Mouse (Mus musculus) hindbrain, embryonic 16.5 days (tissue): ENCODE measurements around the gene Wfdc21. TPM values are rescaled to one million over a fixed set of nuclear protein-coding genes. Genes with fewer than 3 reads are reported as not detected.

Experiments used
- ATAC-seq: fragments of 200-750 bp; cut with Nextera tagmentation; 2 replicates; pipeline ENCODE4 v1.8.0; 2017; ENCODE audit warnings: moderate TSS enrichment, moderate library complexity
- H3K27ac ChIP-seq: fragments of 300-500 bp; sonication (generic); 2 replicates; pipeline ENCODE4 v1.5.1; 2014; ENCODE audit warnings: low read depth, mild to moderate bottlenecking, control low read depth, low read length, moderate library complexity
- H3K27me3 ChIP-seq: fragments of 300-500 bp; sonication (generic); replicated peaks from 2 replicates; pipeline ENCODE4 v1.6.1; 2014; ENCODE audit warnings: low read length; ENCODE audit not compliant: control insufficient read depth, insufficient read depth
- H3K36me3 ChIP-seq: fragments of 300-500 bp; sonication (generic); 2 replicates; pipeline ENCODE4 v1.6.1; 2014; ENCODE audit warnings: mild to moderate bottlenecking, low read length, moderate library complexity, mixed read lengths; ENCODE audit not compliant: control insufficient read depth, insufficient read depth
- H3K4me1 ChIP-seq: fragments of 300-500 bp; sonication (generic); 2 replicates; pipeline ENCODE4 v1.6.1; 2014; ENCODE audit warnings: low read depth, low read length; ENCODE audit not compliant: control insufficient read depth, insufficient read depth
- H3K4me2 ChIP-seq: fragments of 300-500 bp; sonication (generic); 2 replicates; pipeline ENCODE4 v1.6.1; 2014; ENCODE audit warnings: mild to moderate bottlenecking, low read length, control low read depth, moderate library complexity
- H3K4me3 ChIP-seq: fragments of 300-500 bp; sonication (generic); 2 replicates; pipeline ENCODE4 v1.5.1; 2014; ENCODE audit warnings: mild to moderate bottlenecking, low read length, control low read depth, moderate library complexity
- H3K9ac ChIP-seq: fragments of 300-500 bp; sonication (generic); 2 replicates; pipeline ENCODE4 v1.6.1; 2014; ENCODE audit warnings: low read depth, mild to moderate bottlenecking, control low read depth, low read length, moderate library complexity
- H3K9me3 ChIP-seq: fragments of 300-500 bp; sonication (generic); 2 replicates; pipeline ENCODE4 v1.6.1; 2014; ENCODE audit warnings: mild to moderate bottlenecking, low read length, moderate library complexity; ENCODE audit not compliant: control insufficient read depth
- WGBS: fragments of 180-500 bp; shearing (Covaris S2); extraction: QIAGEN DNeasy Blood & Tissue Kit; methylation state at CpG from one replicate; pipeline ENCODE4 v1.1.7; 2014; 5-methylcytosine and 5-hydroxymethylcytosine counted together
- polyA plus RNA-seq: library from polyadenylated mRNA; unstranded; fragments of >200 nt; fragmentation: Nextera tagmentation; extraction: Ambion mirVana; gene quantifications from 2 replicates; pipeline ENCODE4 v1.2.1, GENCODE M21; 2015

Wfdc21 gene
- polyA plus RNA-seq, result 0.42 TPM in 1 of 2 replicates, not detected in the other

DNA sequence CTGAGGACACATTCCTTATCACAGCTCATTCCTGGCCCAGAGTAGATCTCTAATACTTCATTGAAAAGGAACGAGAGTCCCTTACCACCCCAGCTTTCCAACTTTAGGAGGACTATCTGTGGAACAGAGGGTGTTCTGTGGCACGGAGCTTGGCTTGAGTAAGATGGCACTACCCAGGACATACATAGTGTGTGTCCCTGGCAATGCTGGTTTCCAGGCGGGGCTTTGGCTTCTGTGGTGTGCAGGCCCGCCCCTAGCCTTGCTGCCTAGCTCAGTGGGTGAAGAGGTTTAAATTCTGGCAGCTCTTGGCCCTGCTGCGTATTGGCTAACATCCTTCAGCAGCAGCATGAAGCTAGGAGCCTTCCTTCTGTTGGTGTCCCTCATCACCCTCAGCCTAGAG, at the start of gene Wfdc21:
Gene Wfdc21, plus strand, starts transcription at position 260 of the 400 bp plus-strand sequence.
- no peak within 1 kb of the TSS for H3K4me3 ChIP-seq
- ATAC-seq, result no peak
- H3K9ac ChIP-seq, result no peak within 1 kb of the TSS
- no peaks in the 10 kb centered on the region for H3K36me3 ChIP-seq
- H3K27me3 ChIP-seq, result peaks cover 10% of the 10 kb centered on the region
- no peak within 1 kb of the TSS for H3K4me2 ChIP-seq
- H3K9me3 ChIP-seq, result no peaks in the 10 kb centered on the region
- H3K4me1 ChIP-seq, result no peaks in the 10 kb centered on the region
- no peak within 1 kb of the TSS for H3K27ac ChIP-seq
- 79% methylated on average over 5 of the region's 5 CpGs for WGBS

GRCm38 (mm10) chr11:83703705-83704104, 43.0 kb upstream of the Wfdc21 start, which contains the start of gene Wfdc17:
Wfdc17 (plus strand) TSS chr11:83703991.
- no peaks in the 10 kb centered on the region for H3K9me3 ChIP-seq
- WGBS, result 71% methylated on average over 1 of the region's 1 CpGs
- H3K36me3 ChIP-seq, result no peaks in the 10 kb centered on the region
- H3K4me1 ChIP-seq, result no peaks in the 10 kb centered on the region
- no peak within 1 kb of the TSS for H3K4me3 ChIP-seq
- no peaks in the 10 kb centered on the region for H3K27me3 ChIP-seq
- no peak within 1 kb of the TSS for H3K4me2 ChIP-seq
- H3K9ac ChIP-seq, result no peak within 1 kb of the TSS
- no peak within 1 kb of the TSS for H3K27ac ChIP-seq
- ATAC-seq, result no peak

- Histone ChIP-seq H3K4me3 (no peak within 1 kb of the TSS), H3K9me3 (no peaks in the 10 kb centered on the region), H3K4me2 (no peak within 1 kb of the TSS), H3K4me1 (no peaks in the 10 kb centered on the region), H3K36me3 (no peaks in the 10 kb centered on the region), H3K27ac (no peak within 1 kb of the TSS), H3K27me3 (no peaks in the 10 kb centered on the region), H3K9ac (no peak within 1 kb of the TSS)
- WGBS, result 86% methylated on average over 4 of the region's 4 CpGs
- ATAC-seq, result no peak
Observed at GRCm38 (mm10) chr11:83708715-83709114, 38.0 kb upstream of the Wfdc21 start, which contains the start of gene Wfdc18. Wfdc18 (plus strand) TSS chr11:83709015.

DNA sequence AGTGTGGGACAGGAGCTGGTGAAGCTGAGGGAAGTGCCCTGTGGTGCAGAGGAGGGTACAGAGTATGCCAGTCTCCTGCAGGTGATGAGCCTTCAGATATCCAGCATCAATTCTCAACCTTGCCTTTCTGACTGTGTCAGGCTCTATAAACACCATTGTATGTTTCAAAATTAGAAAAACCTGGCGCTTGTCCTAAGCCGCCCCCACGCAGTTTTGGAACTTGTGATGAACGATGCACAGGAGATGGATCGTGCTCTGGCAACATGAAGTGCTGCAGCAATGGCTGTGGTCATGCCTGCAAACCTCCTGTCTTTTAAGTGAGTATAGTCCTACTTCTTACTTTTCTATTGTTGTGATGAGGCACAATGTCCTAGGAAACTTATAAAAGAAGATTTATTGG, 37.1 kb upstream of the Wfdc21 start:
- no peaks in the 10 kb centered on the region for H3K9me3 ChIP-seq
- 95% methylated on average over 5 of the region's 5 CpGs for WGBS
- no peak overlapping the region for H3K9ac ChIP-seq
- H3K4me2 ChIP-seq, result no peak overlapping the region
- H3K4me3 ChIP-seq, result no peak overlapping the region
- H3K27me3 ChIP-seq, result no peaks in the 10 kb centered on the region
- H3K4me1 ChIP-seq, result no peaks in the 10 kb centered on the region
- H3K27ac ChIP-seq, result no peak overlapping the region
- no peak for ATAC-seq
- no peaks in the 10 kb centered on the region for H3K36me3 ChIP-seq

GRCm38 (mm10) chr11:83712671-83713070, 34.1 kb upstream of the Wfdc21 start:
- WGBS, result 95% methylated on average over 1 of the region's 1 CpGs
- H3K9me3 ChIP-seq, result no peaks in the 10 kb centered on the region
- H3K36me3 ChIP-seq, result no peaks in the 10 kb centered on the region
- H3K27me3 ChIP-seq, result no peaks in the 10 kb centered on the region
- no peak overlapping the region for H3K27ac ChIP-seq
- H3K4me1 ChIP-seq, result no peaks in the 10 kb centered on the region
- H3K4me2 ChIP-seq, result no peak overlapping the region
- no peak overlapping the region for H3K9ac ChIP-seq
- no peak for ATAC-seq
- H3K4me3 ChIP-seq, result no peak overlapping the region

DNA sequence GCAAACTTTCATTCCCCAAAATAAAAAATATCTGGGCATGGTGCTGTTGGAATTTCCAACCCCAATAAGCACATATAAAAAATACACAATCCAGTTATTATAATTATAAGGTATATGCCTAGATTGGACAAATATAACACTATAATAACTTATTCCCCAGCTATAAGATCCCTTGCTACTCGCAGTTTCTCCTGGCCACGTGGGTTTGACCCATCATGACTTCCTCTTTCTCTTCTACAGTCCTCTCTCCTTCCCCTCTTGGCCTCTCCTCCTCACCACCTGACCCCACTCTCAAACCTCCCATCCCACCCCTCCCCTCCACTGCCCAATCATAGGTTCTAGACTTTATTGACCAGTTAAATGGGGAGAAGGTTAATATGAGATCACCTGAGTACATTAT, 32.8 kb upstream of the Wfdc21 start:
- H3K9me3 ChIP-seq, result no peaks in the 10 kb centered on the region
- H3K4me2 ChIP-seq, result no peak overlapping the region
- H3K27ac ChIP-seq, result no peak overlapping the region
- H3K36me3 ChIP-seq, result no peaks in the 10 kb centered on the region
- no peak overlapping the region for H3K9ac ChIP-seq
- no peak overlapping the region for H3K4me3 ChIP-seq
- 85% methylated on average over 2 of the region's 2 CpGs for WGBS
- no peaks in the 10 kb centered on the region for H3K4me1 ChIP-seq
- ATAC-seq, result no peak
- H3K27me3 ChIP-seq, result no peaks in the 10 kb centered on the region

GRCm38 (mm10) chr11:83717042-83717665, 29.6 kb upstream of the Wfdc21 start:
- Histone ChIP-seq H3K9ac (no peak overlapping the region), H3K4me3 (no peak overlapping the region), H3K4me2 (no peak overlapping the region), H3K36me3 (no peaks in the 10 kb centered on the region), H3K4me1 (no peaks in the 10 kb centered on the region), H3K27ac (no peak overlapping the region), H3K27me3 (no peaks in the 10 kb centered on the region), H3K9me3 (no peaks in the 10 kb centered on the region)
- 93% methylated on average over 6 of the region's 6 CpGs for WGBS
- ATAC-seq, result no peak

- no peak overlapping the region for H3K9ac ChIP-seq
- H3K4me1 ChIP-seq, result no peaks in the 10 kb centered on the region
- no peak overlapping the region for H3K4me3 ChIP-seq
- no peaks in the 10 kb centered on the region for H3K36me3 ChIP-seq
- H3K27ac ChIP-seq, result no peak overlapping the region
- no peaks in the 10 kb centered on the region for H3K27me3 ChIP-seq
- ATAC-seq, result no peak
- H3K9me3 ChIP-seq, result no peaks in the 10 kb centered on the region
- no peak overlapping the region for H3K4me2 ChIP-seq
Observed at GRCm38 (mm10) chr11:83720766-83721165, 26.0 kb upstream of the Wfdc21 start.

DNA sequence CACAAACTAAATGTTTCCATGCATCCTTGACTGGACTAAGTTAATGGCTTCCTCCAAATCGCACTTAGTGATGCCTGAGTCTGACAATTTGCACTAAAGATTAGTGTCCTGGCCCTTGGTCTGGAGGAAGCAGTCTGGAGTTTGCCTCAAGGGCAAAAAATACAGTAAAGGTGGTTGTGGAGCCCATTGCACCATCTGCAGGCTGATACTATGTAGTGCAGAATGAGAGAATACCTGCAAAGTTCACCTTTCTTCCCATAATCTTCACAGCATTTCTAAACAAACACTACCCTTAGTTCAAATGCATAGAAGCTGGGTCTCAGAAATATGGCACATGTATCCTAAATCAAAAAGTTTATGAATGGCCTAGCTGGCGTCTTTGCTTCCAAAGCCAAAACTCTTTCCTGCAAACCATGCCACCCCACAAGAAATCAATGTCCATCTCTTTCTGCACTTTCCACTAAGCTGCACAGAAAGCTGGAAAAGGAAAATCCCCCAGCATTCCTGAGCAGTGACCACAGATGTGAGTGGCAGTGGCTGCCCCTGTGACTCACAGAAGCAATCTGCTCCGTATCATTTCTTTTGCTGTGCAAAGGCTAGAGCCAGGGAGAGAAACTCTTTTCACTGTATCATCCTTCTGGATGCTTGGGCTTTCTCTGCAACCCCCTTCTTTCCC, 17.8 kb upstream of the Wfdc21 start:
- H3K36me3 ChIP-seq, result no peaks in the 10 kb centered on the region
- no peak overlapping the region for H3K9ac ChIP-seq
- no peak overlapping the region for H3K4me2 ChIP-seq
- 70% methylated on average over 3 of the region's 3 CpGs for WGBS
- H3K4me3 ChIP-seq, result no peak overlapping the region
- 0 out of 2 replicates have a peak, but pooled peaks cover under 1% of the 10 kb centered on the region for H3K9me3 ChIP-seq
- no peaks in the 10 kb centered on the region for H3K27me3 ChIP-seq
- H3K4me1 ChIP-seq, result no peaks in the 10 kb centered on the region
- ATAC-seq, result no peak
- no peak overlapping the region for H3K27ac ChIP-seq
